Mouse (Mus musculus) CH12.LX (cell line): ENCODE results near the gene Tia1. TPM values are rescaled to one million over a fixed set of nuclear protein-coding genes. Genes with fewer than 3 reads are reported as not detected.
A peak's percentile ranks its signal among the peaks of the same experiment; 100 is the strongest.

Experiments used
- DNase-seq: peaks from one replicate; pipeline ENCODE4 v3.0.0-alpha.2; 2013; ENCODE audit errors: extremely low read depth
- H3K27ac ChIP-seq: 2 replicates; pipeline ENCODE4 v1.5.1; 2012; ENCODE audit warnings: low read depth, mild to moderate bottlenecking, control low read depth, moderate library complexity; ENCODE audit not compliant: insufficient read depth
- H3K27me3 ChIP-seq: replicated peaks from 2 replicates; pipeline ENCODE3; 2012; ENCODE audit warnings: inconsistent platforms
- H3K36me3 ChIP-seq, 2 experiments: replicated peaks in 1 of 2; 2 replicates each; pipeline versions ENCODE3 to v1.6.1; 2012; ENCODE audit warnings: inconsistent platforms in 1 of 2, low read length in 1 of 2, mild to moderate bottlenecking in 1 of 2, mixed read lengths in 1 of 2, moderate library complexity in 1 of 2; ENCODE audit not compliant: control insufficient read depth in 1 of 2, insufficient read depth in 1 of 2
- H3K4me1 ChIP-seq, 2 experiments: 2 replicates each; pipeline ENCODE4 v1.6.1; 2012; ENCODE audit warnings: inconsistent platforms in 1 of 2, moderate library complexity in 1 of 2; ENCODE audit not compliant: insufficient read depth in 2 of 2, control insufficient read depth in 1 of 2
- H3K4me2 ChIP-seq: 2 replicates; pipeline ENCODE4 v1.6.1; 2012; ENCODE audit warnings: low read depth, mild to moderate bottlenecking, control low read depth; ENCODE audit not compliant: poor library complexity, insufficient read depth, severe bottlenecking
- H3K4me3 ChIP-seq, 3 experiments: fragments of 150-350 bp in 1 of 3; sonication (generic) in 1 of 3; replicated peaks in 1 of 3; 2 replicates each; pipeline versions ENCODE3 to v1.5.1; 2011 to 2012; ENCODE audit warnings: low read depth in 2 of 3, low read length in 2 of 3, mild to moderate bottlenecking in 2 of 3, moderate library complexity in 2 of 3, control low read depth in 1 of 3, improper control_type of control experiment in 1 of 3, inconsistent platforms in 1 of 3, mixed read lengths in 1 of 3; ENCODE audit not compliant: poor library complexity in 1 of 3
- H3K79me2 ChIP-seq: replicated peaks from 2 replicates; pipeline ENCODE4 v1.6.1; 2012; ENCODE audit warnings: mild to moderate bottlenecking, moderate library complexity; ENCODE audit not compliant: control insufficient read depth, poor library complexity, insufficient read depth, severe bottlenecking; ENCODE audit errors: extremely low read depth
- H3K9ac ChIP-seq: 2 replicates; pipeline ENCODE4 v1.6.1; 2012; ENCODE audit warnings: low read depth, mild to moderate bottlenecking, control low read depth, moderate library complexity; ENCODE audit not compliant: insufficient read depth
- H3K9me3 ChIP-seq: replicated peaks from 2 replicates; pipeline ENCODE3; 2012; ENCODE audit warnings: low read length, inconsistent platforms, mixed read lengths
- BHLHE40 ChIP-seq: IDR thresholded peaks from 2 replicates; pipeline ENCODE4 v1.6.1; 2011; ENCODE audit warnings: mild to moderate bottlenecking, low read depth, low read length, improper control_type of control experiment
- CHD1 ChIP-seq: IDR thresholded peaks from 2 replicates; pipeline ENCODE4 v1.6.1; 2012; ENCODE audit warnings: low read depth, low read length, improper control_type of control experiment, inconsistent platforms
- CHD2 ChIP-seq: IDR thresholded peaks from 2 replicates; pipeline ENCODE4 v1.6.1; 2011; ENCODE audit warnings: low read length, improper control_type of control experiment
- CTCF ChIP-seq, 2 experiments: IDR thresholded peaks in 1 of 2; conservative IDR thresholded peaks in 1 of 2; 2 replicates each; pipeline ENCODE4 v1.5.1; 2011 to 2012; ENCODE audit warnings: low read depth in 2 of 2, low read length in 2 of 2, improper control_type of control experiment in 1 of 2, inconsistent platforms in 1 of 2, mild to moderate bottlenecking in 1 of 2, moderate library complexity in 1 of 2
- E2F4 ChIP-seq: IDR thresholded peaks from 2 replicates; pipeline ENCODE4 v1.6.1; 2011; ENCODE audit warnings: low read depth, low read length, improper control_type of control experiment; ENCODE audit not compliant: insufficient replicate concordance
- ELF1 ChIP-seq: IDR thresholded peaks from 2 replicates; pipeline ENCODE4 v1.6.1; 2014; ENCODE audit warnings: low read depth, mild to moderate bottlenecking, inconsistent platforms, low read length, improper control_type of control experiment
- EP300 ChIP-seq: IDR thresholded peaks from 2 replicates; pipeline ENCODE4 v1.6.1; 2011; ENCODE audit warnings: low read length, improper control_type of control experiment
- ETS1 ChIP-seq: conservative IDR thresholded peaks from 2 replicates; pipeline ENCODE4 v1.6.1; 2012; ENCODE audit warnings: low read depth, mild to moderate bottlenecking, inconsistent platforms, low read length, improper control_type of control experiment, moderate library complexity
- GABPA ChIP-seq: IDR thresholded peaks from 2 replicates; pipeline ENCODE4 v1.6.1; 2012; ENCODE audit warnings: low read depth, low read length, improper control_type of control experiment, inconsistent platforms; ENCODE audit not compliant: insufficient replicate concordance
- HCFC1 ChIP-seq: IDR thresholded peaks from 2 replicates; pipeline ENCODE4 v1.6.1; 2012; ENCODE audit warnings: low read depth, mild to moderate bottlenecking, inconsistent platforms, low read length, improper control_type of control experiment
- IRF4 ChIP-seq: IDR thresholded peaks from 2 replicates; pipeline ENCODE4 v1.6.1; 2014; ENCODE audit warnings: low read depth, mild to moderate bottlenecking, inconsistent platforms, low read length, improper control_type of control experiment
- JUN ChIP-seq: IDR thresholded peaks from 2 replicates; pipeline ENCODE4 v1.6.1; 2011; ENCODE audit warnings: low read depth, mild to moderate bottlenecking, low read length, improper control_type of control experiment, moderate library complexity; ENCODE audit not compliant: insufficient read depth
- JUND ChIP-seq: conservative IDR thresholded peaks from 2 replicates; pipeline ENCODE4 v1.6.1; 2011; ENCODE audit warnings: low read depth, low read length, improper control_type of control experiment
- KAT2A ChIP-seq: IDR thresholded peaks from 2 replicates; pipeline ENCODE4 v1.6.1; 2012; ENCODE audit warnings: low read length, improper control_type of control experiment, inconsistent platforms; ENCODE audit not compliant: insufficient replicate concordance
- MAFK ChIP-seq: IDR thresholded peaks from 2 replicates; pipeline ENCODE4 v1.6.1; 2011; ENCODE audit warnings: low read length, improper control_type of control experiment; ENCODE audit not compliant: insufficient replicate concordance
- MAX ChIP-seq: IDR thresholded peaks from 2 replicates; pipeline ENCODE4 v1.6.1; 2011; ENCODE audit warnings: low read length, improper control_type of control experiment
- MAZ ChIP-seq: IDR thresholded peaks from 2 replicates; pipeline ENCODE4 v1.6.1; 2012; ENCODE audit warnings: low read depth, mild to moderate bottlenecking, inconsistent platforms, low read length, improper control_type of control experiment, moderate library complexity
- MEF2A ChIP-seq: IDR thresholded peaks from 2 replicates; pipeline ENCODE4 v1.6.1; 2014; ENCODE audit warnings: low read depth, mild to moderate bottlenecking, inconsistent platforms, low read length, improper control_type of control experiment, borderline replicate concordance
- MXI1 ChIP-seq: IDR thresholded peaks from 2 replicates; pipeline ENCODE4 v1.6.1; 2011; ENCODE audit warnings: mild to moderate bottlenecking, low read depth, low read length, improper control_type of control experiment
- MYC ChIP-seq: IDR thresholded peaks from 2 replicates; pipeline ENCODE4 v1.6.1; 2011; ENCODE audit warnings: low read depth, mild to moderate bottlenecking, improper control_type of control experiment, low read length
- NELFE ChIP-seq: IDR thresholded peaks from 2 replicates; pipeline ENCODE4 v1.6.1; 2011; ENCODE audit warnings: low read depth, low read length, improper control_type of control experiment
- NRF1 ChIP-seq: IDR thresholded peaks from 2 replicates; pipeline ENCODE4 v1.6.1; 2014; ENCODE audit warnings: low read depth, mild to moderate bottlenecking, inconsistent platforms, low read length, improper control_type of control experiment, moderate library complexity
- PAX5 ChIP-seq: IDR thresholded peaks from 2 replicates; pipeline ENCODE4 v1.6.1; 2012; ENCODE audit warnings: low read length, inconsistent platforms, mixed read lengths
- POLR2A ChIP-seq: IDR thresholded peaks from 2 replicates; pipeline ENCODE4 v1.6.1; 2011; ENCODE audit warnings: low read depth, mild to moderate bottlenecking, improper control_type of control experiment, low read length
- POLR2AphosphoS2 ChIP-seq: IDR thresholded peaks from 2 replicates; pipeline ENCODE4 v1.6.1; 2011; ENCODE audit warnings: low read depth, low read length, improper control_type of control experiment
- RAD21 ChIP-seq: IDR thresholded peaks from 2 replicates; pipeline ENCODE4 v1.6.1; 2011; ENCODE audit warnings: low read depth, mild to moderate bottlenecking, low read length, improper control_type of control experiment, moderate library complexity
- RCOR1 ChIP-seq: conservative IDR thresholded peaks from 2 replicates; pipeline ENCODE4 v1.6.1; 2012; ENCODE audit warnings: low read depth, mild to moderate bottlenecking, inconsistent platforms, low read length, improper control_type of control experiment
- SIN3A ChIP-seq: IDR thresholded peaks from 2 replicates; pipeline ENCODE4 v1.6.1; 2012; ENCODE audit warnings: low read length, improper control_type of control experiment, inconsistent platforms
- SMC3 ChIP-seq: IDR thresholded peaks from 2 replicates; pipeline ENCODE4 v1.6.1; 2011; ENCODE audit warnings: low read depth, low read length, improper control_type of control experiment
- TBP ChIP-seq: conservative IDR thresholded peaks from 2 replicates; pipeline ENCODE4 v1.6.1; 2011; ENCODE audit warnings: low read depth, low read length, improper control_type of control experiment
- TCF12 ChIP-seq: IDR thresholded peaks from 2 replicates; pipeline ENCODE4 v1.6.1; 2014; ENCODE audit warnings: low read depth, mild to moderate bottlenecking, inconsistent platforms, low read length, improper control_type of control experiment
- UBTF ChIP-seq: IDR thresholded peaks from 2 replicates; pipeline ENCODE4 v1.6.1; 2012; ENCODE audit warnings: low read depth, mild to moderate bottlenecking, inconsistent platforms, low read length, improper control_type of control experiment, moderate library complexity
- USF1 ChIP-seq: IDR thresholded peaks from 2 replicates; pipeline ENCODE4 v1.6.1; 2014; ENCODE audit warnings: low read depth, mild to moderate bottlenecking, inconsistent platforms, low read length, improper control_type of control experiment
- USF2 ChIP-seq: conservative IDR thresholded peaks from 2 replicates; pipeline ENCODE4 v1.6.1; 2011; ENCODE audit warnings: low read depth, low read length, improper control_type of control experiment
- ZC3H11A ChIP-seq: IDR thresholded peaks from 2 replicates; pipeline ENCODE4 v1.6.1; 2012; ENCODE audit warnings: low read depth, mild to moderate bottlenecking, inconsistent platforms, low read length, improper control_type of control experiment
- ZKSCAN1 ChIP-seq: IDR thresholded peaks from 2 replicates; pipeline ENCODE4 v1.6.1; 2012; ENCODE audit warnings: low read depth, inconsistent platforms, low read length, improper control_type of control experiment, borderline replicate concordance
- ZMIZ1 ChIP-seq: IDR thresholded peaks from 2 replicates; pipeline ENCODE4 v1.6.1; 2012; ENCODE audit warnings: low read depth, mild to moderate bottlenecking, inconsistent platforms, low read length, improper control_type of control experiment
- ZNF384 ChIP-seq: IDR thresholded peaks from 2 replicates; pipeline ENCODE4 v1.6.1; 2012; ENCODE audit warnings: low read depth, low read length, improper control_type of control experiment, inconsistent platforms
- dilution Hi-C: fragments of 300-500 bp; cut with MboI; formaldehyde crosslinking; loops from 2 replicates; pipeline ENCODE4 v1.14.3; 2020; ENCODE audit warnings: low sequenced_read_pairs; ENCODE audit not compliant: extremely low pct_unique_long_range_greater_than_20kb, extremely low pct_ligation_motif_present
- in situ Hi-C: fragments of 300-500 bp; cut with MboI; formaldehyde crosslinking; loops from 3 replicates; pipeline ENCODE4 v1.14.3; 2019; ENCODE audit warnings: low sequenced_read_pairs, low pct_ligation_motif_present, low pct_unique_long_range_greater_than_20kb, mixed read lengths
- polyA plus RNA-seq: library from polyadenylated mRNA; unstranded; fragments of >175 nt; gene quantifications from 2 replicates; pipeline ENCODE4 v1.2.1, GENCODE M21; 2012; ENCODE audit warnings: low read depth; ENCODE audit not compliant: insufficient read length
- total RNA-seq, 2 experiments: library from RNA; depleted of rRNA; stranded (reverse); fragments of 300-350 nt in 1 of 2; fragments of >200 nt in 1 of 2; gene quantifications; 2 replicates each; pipeline ENCODE4 v1.2.3; 2012 to 2014

Gene Tia1
- total and polyA plus RNA-seq, 3 experiments = 31.8 to 41.4 (median 34.0) TPM

GRCm38 (mm10) chr6:86396581-86397256 lies 7.3 kb upstream of the Tia1 start, which contains the start of gene Pcyox1:
TSS of gene Pcyox1 (minus strand) at chr6:86397154.
- Histone ChIP-seq H3K27ac (peak within 1 kb of the TSS; percentile 27; the same call in 1 of the 2 replicates), H3K79me2 (no peaks in the 10 kb centered on the region; the same call in 1 of the 2 replicates), H3K36me3 (peaks cover 14 to 21% of the 10 kb centered on the region in 2 experiments), H3K4me2 (peak within 1 kb of the TSS; percentile 94), H3K27me3 (peaks cover 8% of the 10 kb centered on the region), H3K4me3 (peak within 1 kb of the TSS; percentile 82 to 87 (median 84)), H3K4me1 (peaks cover 3 to 21% of the 10 kb centered on the region in 2 experiments; a peak in 3 of 4 replicates), H3K9me3 (no peaks in the 10 kb centered on the region), H3K9ac (peak within 1 kb of the TSS; percentile 64)
- dilution Hi-C loops = no loop called here
- no peak for TF ChIP-seq KAT2A
- no peak for TF ChIP-seq MAFK
- no peak for TF ChIP-seq ZC3H11A
- TF ChIP-seq BHLHE40 = no peak
- TF ChIP-seq ZKSCAN1 = no peak
- TF ChIP-seq NRF1 = peak; percentile 85
- TF ChIP-seq SIN3A = peak; percentile 74
- no peak for TF ChIP-seq CTCF (conservative IDR thresholded peaks at IDR 0.05 in 1 of 2, IDR thresholded peaks at IDR 0.05 in 1 of 2; ENCODE audit: low read depth in 2 of 2, low read length in 2 of 2)
- no peak for TF ChIP-seq JUND
- no peak for TF ChIP-seq IRF4
- TF ChIP-seq SMC3 = no peak
- peak; percentile 52; the same call in 1 of the 2 replicates for TF ChIP-seq UBTF
- TF ChIP-seq ETS1 = no peak
- TF ChIP-seq PAX5 = no peak
- TF ChIP-seq MYC = no peak
- TF ChIP-seq E2F4 = no peak
- TF ChIP-seq POLR2A = peak; percentile 92
- TF ChIP-seq MEF2A = no peak
- peak; percentile 66 for TF ChIP-seq TCF12
- TF ChIP-seq ZMIZ1 = peak; percentile 86
- TF ChIP-seq POLR2AphosphoS2 = 0 out of 2 replicates have a peak, but pooled peaks have one; percentile 45
- no peak for TF ChIP-seq USF1
- no peak for TF ChIP-seq RCOR1
- peak; percentile 36; the same call in 1 of the 2 replicates for TF ChIP-seq TBP
- TF ChIP-seq JUN = no peak
- peak; percentile 30; the same call in 1 of the 2 replicates for TF ChIP-seq HCFC1
- peak; percentile 28; the same call in 1 of the 2 replicates for TF ChIP-seq MXI1
- peak; percentile 79; the same call in 1 of the 2 replicates for TF ChIP-seq NELFE
- TF ChIP-seq MAZ = no peak
- no peak for TF ChIP-seq ELF1
- 0 out of 2 replicates have a peak, but pooled peaks have one; percentile 32 for TF ChIP-seq MAX
- TF ChIP-seq RAD21 = no peak
- TF ChIP-seq CHD1 = no peak
- no peak for TF ChIP-seq USF2
- no peak for TF ChIP-seq EP300
- TF ChIP-seq GABPA = no peak
- TF ChIP-seq ZNF384 = no peak
- TF ChIP-seq CHD2 = 0 out of 2 replicates have a peak, but pooled peaks have one; percentile 33
- DNase-seq = peak; percentile 77
- in situ Hi-C loops = no loop called here
